Mouse (Mus musculus) megakaryocyte-erythroid progenitor cell, adult 5 weeks (primary cell): ENCODE measurements around the gene Kif18b. TPM values are rescaled to one million over a fixed set of nuclear protein-coding genes. Genes with fewer than 3 reads are reported as not detected.

Experiments used
- polyA plus RNA-seq: library from polyadenylated mRNA; stranded (reverse); fragments of >175 nt; gene quantifications from 2 replicates; pipeline ENCODE4 v1.2.3, GENCODE M21; 2012

The Kif18b gene
- 19.7 and 21.6 TPM in 2 replicates for polyA plus RNA-seq

GRCm38 (mm10) chr11:102924557-102925350 lies at the start of gene Kif18b:
Gene Kif18b, minus strand, starts transcription at chr11:102925124.

GRCm38 (mm10) chr11:102946265-102946991 lies 21.5 kb upstream of the Kif18b start, which contains the start of gene C1ql1:
Gene C1ql1, minus strand, starts transcription at chr11:102946688.

GRCm38 (mm10) chr11:102900763-102901162 lies 24.2 kb downstream of the Kif18b start, which contains the start of gene Gfap:
Gene Gfap, minus strand, starts transcription at chr11:102900912.

GRCm38 (mm10) chr11:102884616-102885219 lies 40.2 kb downstream of the Kif18b start, which contains the start of gene Fam187a:
Gene Fam187a, plus strand, starts transcription at chr11:102885169.

GRCm38 (mm10) chr11:102880585-102881313 lies 44.2 kb downstream of the Kif18b start, which contains the start of the genes Eftud2 and Ccdc103:
Gene Eftud2, minus strand, starts transcription at chr11:102880985.
Gene Ccdc103, plus strand, starts transcription at chr11:102881204.

Other genes starting within 250 kb of the Kif18b start
- 8.7 and 9.4 TPM in 2 replicates for gene Ccdc43, start 227.3 kb downstream of the Kif18b start, polyA plus RNA-seq
- gene Adam11, start 163.7 kb downstream of the Kif18b start, polyA plus RNA-seq = 4.3 and 8.7 TPM in 2 replicates
- gene Gjc1, start 105.4 kb downstream of the Kif18b start, polyA plus RNA-seq = not detected in 2 replicates
- not detected in 2 replicates for gene Higd1b, start 89.3 kb downstream of the Kif18b start, polyA plus RNA-seq
- gene Eftud2, start 44.1 kb downstream of the Kif18b start, polyA plus RNA-seq = 180 and 239 TPM in 2 replicates
- 0.19 TPM in 1 of 2 replicates, not detected in the other for gene Ccdc103, start 43.9 kb downstream of the Kif18b start, polyA plus RNA-seq
- not detected in 2 replicates for gene Fam187a, start 40.0 kb downstream of the Kif18b start, polyA plus RNA-seq
- 0.02 and 0.06 TPM in 2 replicates for gene Gfap, start 24.2 kb downstream of the Kif18b start, polyA plus RNA-seq
- 0.06 and 0.60 TPM in 2 replicates for gene C1ql1, start 21.6 kb upstream of the Kif18b start, polyA plus RNA-seq
- 8.9 and 14.0 TPM in 2 replicates for gene Nmt1, start 103.1 kb upstream of the Kif18b start, polyA plus RNA-seq
- gene Dcakd, start 103.2 kb upstream of the Kif18b start, polyA plus RNA-seq = 91.4 and 99.8 TPM in 2 replicates
- 0.39 and 1.1 TPM in 2 replicates for gene Plcd3, start 176.5 kb upstream of the Kif18b start, polyA plus RNA-seq
- gene Acbd4, start 176.6 kb upstream of the Kif18b start, polyA plus RNA-seq = 12.1 TPM in 2 replicates
- 41.2 and 64.6 TPM in 2 replicates for gene Hexim1, start 191.1 kb upstream of the Kif18b start, polyA plus RNA-seq
- gene Hexim2, start 207.3 kb upstream of the Kif18b start, polyA plus RNA-seq = 8.2 and 8.4 TPM in 2 replicates
- 146 and 177 TPM in 2 replicates for gene Fmnl1, start 246.0 kb upstream of the Kif18b start, polyA plus RNA-seq